Mouse (Mus musculus): Measurements from ENCODE around the gene Mrps22.

- TF ChIP-seq CTCF (IDR thresholded peaks at IDR 0.05; ENCODE audit: low read depth) (no peak), EP300 (IDR thresholded peaks at IDR 0.05; ENCODE audit: low read depth) (no peak)
Observed at GRCm38 (mm10) chr9:98601837-98602359, 438 bp upstream of the Mrps22 start.

All from heart, postnatal 0 days (tissue).